In the genomic region with DNA sequence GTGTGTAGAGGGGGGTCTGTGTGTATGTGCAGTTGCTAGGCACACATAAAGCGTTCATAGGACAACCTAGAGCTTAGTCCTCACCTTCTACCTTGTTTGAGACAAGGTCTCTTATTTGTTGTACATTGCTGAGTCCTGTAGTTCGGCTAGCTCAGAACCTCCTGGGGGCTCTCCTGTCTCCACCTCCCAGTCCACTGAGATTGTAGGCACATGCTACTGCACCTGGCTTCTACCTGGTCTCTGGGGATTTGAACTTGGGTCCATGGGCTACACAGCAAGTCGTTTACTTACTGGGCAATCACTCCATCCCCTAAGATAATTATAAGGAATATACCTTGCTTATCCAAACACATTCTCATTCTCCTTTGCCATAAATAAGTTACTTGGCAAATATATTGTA, we compare ENCODE assay signal across 22 mouse cellular contexts. TPM values are rescaled to one million over a fixed set of nuclear protein-coding genes. Genes with fewer than 3 reads are reported as not detected.
A peak's percentile ranks its signal among the peaks of the same experiment; 100 is the strongest.
DNase-seq lines count a peak whose midpoint lies in the region; ATAC-seq and TF ChIP-seq lines count a peak whose summit lies in the region.
"Had no signal": no experiment of that assay in that cellular context is flagged by ENCODE, and none has a peak within 500 bp of the region (broad histone marks: within the 10 kb centered on the region; RNA-seq: fewer than 3 reads in every experiment).

No protein-coding gene starts in this region.

- H3K36me3 ChIP-seq in heart, postnatal 0 days (replicated peaks; ENCODE audit: control insufficient read depth, insufficient read depth, low read length), result no peaks in the 10 kb centered on the region
- no peaks in the 10 kb centered on the region for H3K36me3 ChIP-seq in stomach, embryonic 15.5 days
- H3K36me3 ChIP-seq in stomach, postnatal 0 days (ENCODE audit: control insufficient read depth, insufficient read depth, low read length), result no peaks in the 10 kb centered on the region; the same call in 1 of the 2 replicates
- peaks cover 5% of the 10 kb centered on the region; the same call in 1 of the 2 replicates for H3K36me3 ChIP-seq in splenic B cell, adult 2 months (ENCODE audit: control insufficient read depth, insufficient read depth, low read length, poor library complexity, severe bottlenecking)
- H3K36me3 ChIP-seq: heart, embryonic 13.5 days; midbrain, embryonic 15.5 days had no signal

- TF ChIP-seq CTCF in heart, postnatal 0 days (IDR thresholded peaks at IDR 0.05; ENCODE audit: low read depth), result no peak
- TF ChIP-seq CTCF in stomach, postnatal 0 days (IDR thresholded peaks at IDR 0.05; ENCODE audit: low read depth), result no peak
- no peak for TF ChIP-seq CTCF in left cerebral cortex, adult 2 months (IDR thresholded peaks at IDR 0.05)

- H3K4me2 ChIP-seq in heart, postnatal 0 days (ENCODE audit: low read depth, low read length), result peak overlapping the region; percentile 27; the same call in 1 of the 2 replicates
- H3K4me2 ChIP-seq in stomach, embryonic 15.5 days, result peak overlapping the region; percentile 43; the same call in 1 of the 2 replicates
- no peak overlapping the region for H3K4me2 ChIP-seq in stomach, postnatal 0 days (replicated peaks; ENCODE audit: low read depth)

- no peaks in the 10 kb centered on the region for H3K9me3 ChIP-seq in heart, postnatal 0 days (replicated peaks; ENCODE audit: control insufficient read depth, low read length)
- H3K9me3 ChIP-seq in stomach, embryonic 15.5 days, result no peaks in the 10 kb centered on the region
- no peaks in the 10 kb centered on the region for H3K9me3 ChIP-seq in stomach, postnatal 0 days (ENCODE audit: control insufficient read depth, low read length)
- H3K9me3 ChIP-seq: heart, embryonic 13.5 days; midbrain, embryonic 15.5 days had no signal

- ATAC-seq in heart, postnatal 0 days (ENCODE audit: insufficient read depth, low read depth), result no peak
- ATAC-seq in stomach, embryonic 15.5 days (ENCODE audit: insufficient read depth, low FRiP score, low read depth), result no peak
- no peak for ATAC-seq in stomach, postnatal 0 days (ENCODE audit: low FRiP score, low TSS enrichment)
- ATAC-seq: hindbrain, embryonic 16.5 days; midbrain, embryonic 15.5 days had no signal

- no peak for DNase-seq in heart, postnatal 0 days (ENCODE audit: low spot score)
- no peak for DNase-seq in heart, adult 8-10 months (ENCODE audit: low spot score)
- no peak for DNase-seq in stomach, postnatal 0 days (ENCODE audit: low spot score)
- peak; percentile 42 for DNase-seq in induced T-regulatory cell, adult 2 months (ENCODE audit: low read depth)
- DNase-seq in splenic B cell, adult 2 months (ENCODE audit: low read depth, low spot score), result peak; percentile 42
- DNase-seq in left cerebral cortex, adult 2 months (ENCODE audit: extremely low spot score in 1 of 2, low spot score in 2 of 2), result no peak
- DNase-seq in neural tube, embryonic 10.5 days (ENCODE audit: extremely low spot score, low spot score), result no peak
- DNase-seq: cerebellum, adult 2 months; cerebellum, postnatal 36 days; gastrocnemius, postnatal 36 days; kidney, adult 9 months; kidney, postnatal 36 days had no signal

- TF ChIP-seq EP300 in heart, postnatal 0 days (IDR thresholded peaks at IDR 0.05; ENCODE audit: low read depth), result no peak
- no peak for TF ChIP-seq EP300 in stomach, postnatal 0 days (optimal IDR thresholded peaks at IDR 0.05)

- 91% methylated on average over 3 of the region's 3 CpGs for WGBS in heart, postnatal 0 days
- 84% methylated on average over 3 of the region's 3 CpGs for WGBS in stomach, embryonic 15.5 days
- 83% methylated on average over 3 of the region's 3 CpGs for WGBS in stomach, postnatal 0 days

- H3K27me3 ChIP-seq in heart, postnatal 0 days (ENCODE audit: control insufficient read depth, insufficient read depth, low read length), result no peaks in the 10 kb centered on the region
- H3K27me3 ChIP-seq in stomach, embryonic 15.5 days (replicated peaks), result no peaks in the 10 kb centered on the region
- H3K27me3 ChIP-seq in stomach, postnatal 0 days (ENCODE audit: control insufficient read depth, insufficient read depth, low read length), result no peaks in the 10 kb centered on the region
- no peaks in the 10 kb centered on the region for H3K27me3 ChIP-seq in splenic B cell, adult 2 months (ENCODE audit: control insufficient read depth, insufficient read depth, low read length, poor library complexity, severe bottlenecking)
- H3K27me3 ChIP-seq: heart, embryonic 13.5 days; midbrain, embryonic 15.5 days had no signal

- H3K9ac ChIP-seq in heart, postnatal 0 days (replicated peaks; ENCODE audit: low read depth, low read length), result no peak overlapping the region
- H3K9ac ChIP-seq in stomach, embryonic 15.5 days, result no peak overlapping the region
- no peak overlapping the region for H3K9ac ChIP-seq in stomach, postnatal 0 days (ENCODE audit: low read length)
- H3K9ac ChIP-seq: heart, embryonic 13.5 days; lung, embryonic 14.5 days; midbrain, embryonic 15.5 days had no signal

- no peak overlapping the region for H3K4me3 ChIP-seq in heart, postnatal 0 days (ENCODE audit: low read depth, low read length)
- H3K4me3 ChIP-seq in stomach, embryonic 15.5 days (replicated peaks), result no peak overlapping the region
- no peak overlapping the region for H3K4me3 ChIP-seq in stomach, postnatal 0 days (ENCODE audit: low read depth, low read length)
- no peak overlapping the region for H3K4me3 ChIP-seq in left cerebral cortex, adult 2 months

- no peaks in the 10 kb centered on the region; the same call in 1 of the 2 replicates for H3K4me1 ChIP-seq in heart, postnatal 0 days (ENCODE audit: control insufficient read depth, insufficient read depth)
- H3K4me1 ChIP-seq in stomach, embryonic 15.5 days, result no peaks in the 10 kb centered on the region
- H3K4me1 ChIP-seq in stomach, postnatal 0 days (replicated peaks; ENCODE audit: control insufficient read depth, insufficient read depth), result no peaks in the 10 kb centered on the region

- intact Hi-C loops in left cerebral cortex, adult 2 months (cut with DNase I), result no loop called here

- H3K27ac ChIP-seq in heart, postnatal 0 days (ENCODE audit: low read depth), result no peak overlapping the region
- 0 out of 2 replicates have a peak overlapping the region, but pooled peaks have one; percentile 48 for H3K27ac ChIP-seq in stomach, embryonic 15.5 days
- no peak overlapping the region for H3K27ac ChIP-seq in stomach, postnatal 0 days (replicated peaks)
- no peak overlapping the region for H3K27ac ChIP-seq in left cerebral cortex, adult 2 months
- H3K27ac ChIP-seq: heart, embryonic 13.5 days; midbrain, embryonic 15.5 days had no signal

RNA-seq across cellular contexts. Expression of a gene that starts 5.4 kb away (rescaled TPM):
- 0.04 and 1.8 TPM in 2 replicates for total RNA-seq in heart, postnatal 0 days (2014; rRNA removed; ENCODE audit: low replicate concordance)
- polyA plus RNA-seq in heart, postnatal 0 days (2015; fragmentation: Nextera tagmentation; extraction: Ambion mirVana), result 0.23 and 0.44 TPM in 2 replicates
- 1 to 10 TPM; 3.0 to 3.6 (median 3.4) TPM for total RNA-seq in heart, adult 8-10 months (2022)
- polyA plus RNA-seq in stomach, embryonic 15.5 days (2015; fragmentation: Nextera tagmentation; extraction: Ambion mirVana), result 0.28 and 0.40 TPM in 2 replicates
- 0.08 and 0.16 TPM in 2 replicates for polyA plus RNA-seq in stomach, postnatal 0 days (2015; fragmentation: Nextera tagmentation; extraction: Ambion mirVana)
- total RNA-seq in left cerebral cortex, adult 2 months (2021), result 1 to 10 TPM in 1 of 2 experiments, under 1 TPM in 1; 0.89 to 1.3 TPM
- polyA plus RNA-seq: limb, embryonic 11.5 days had no signal

RNA-seq across cellular contexts. Expression of a gene that starts 5.4 kb away (rescaled TPM):
- 9.8 and 55.6 TPM in 2 replicates for total RNA-seq in heart, postnatal 0 days (2014; rRNA removed; ENCODE audit: low replicate concordance)
- polyA plus RNA-seq in heart, postnatal 0 days (2015; fragmentation: Nextera tagmentation; extraction: Ambion mirVana), result 53.5 and 60.3 TPM in 2 replicates
- total RNA-seq in heart, adult 8-10 months (2022), result 10 to 100 TPM; 26.7 to 34.5 (median 28.7) TPM
- polyA plus RNA-seq in stomach, embryonic 15.5 days (2015; fragmentation: Nextera tagmentation; extraction: Ambion mirVana), result 81.9 and 94.6 TPM in 2 replicates
- polyA plus RNA-seq in stomach, postnatal 0 days (2015; fragmentation: Nextera tagmentation; extraction: Ambion mirVana), result 166 and 169 TPM in 2 replicates
- total RNA-seq in left cerebral cortex, adult 2 months (2021), result 10 to 100 TPM; 27.6 to 29.3 TPM

RNA-seq across cellular contexts. Expression of a gene that starts 38.1 kb away (rescaled TPM):
- not detected in 2 replicates for total RNA-seq in heart, postnatal 0 days (2014; rRNA removed; ENCODE audit: low replicate concordance)
- 0.18 TPM in 1 of 2 replicates, not detected in the other for polyA plus RNA-seq in heart, postnatal 0 days (2015; fragmentation: Nextera tagmentation; extraction: Ambion mirVana)
- total RNA-seq in heart, adult 8-10 months (2022), result under 1 TPM in 1 of 4 experiments, not detected in 3; 0.31 TPM
- polyA plus RNA-seq in stomach, embryonic 15.5 days (2015; fragmentation: Nextera tagmentation; extraction: Ambion mirVana), result not detected in 2 replicates
- polyA plus RNA-seq in stomach, postnatal 0 days (2015; fragmentation: Nextera tagmentation; extraction: Ambion mirVana), result 0.05 and 0.06 TPM in 2 replicates
- under 1 TPM in 1 of 2 experiments, not detected in 1; 0.32 TPM for total RNA-seq in left cerebral cortex, adult 2 months (2021)
- total RNA-seq: adrenal gland, postnatal 4 days; gastrocnemius, postnatal 36 days; heart, postnatal 36 days had no signal
- polyA plus RNA-seq: cerebellum, adult 2 months; forebrain, embryonic 11.5 days; heart, embryonic 13.5 days; limb, embryonic 11.5 days; liver, embryonic 11.5 days; lung, embryonic 14.5 days; midbrain, embryonic 15.5 days had no signal

RNA-seq across cellular contexts. Expression of a gene that starts 38.2 kb away (rescaled TPM):
- total RNA-seq in heart, postnatal 0 days (2014; rRNA removed; ENCODE audit: low replicate concordance), result 1.1 TPM in 1 of 2 replicates, not detected in the other
- polyA plus RNA-seq in heart, postnatal 0 days (2015; fragmentation: Nextera tagmentation; extraction: Ambion mirVana), result 0.31 TPM in 1 of 2 replicates, not detected in the other
- total RNA-seq in heart, adult 8-10 months (2022), result not detected
- 0.13 and 0.32 TPM in 2 replicates for polyA plus RNA-seq in stomach, embryonic 15.5 days (2015; fragmentation: Nextera tagmentation; extraction: Ambion mirVana)
- 0.24 TPM in 1 of 2 replicates, not detected in the other for polyA plus RNA-seq in stomach, postnatal 0 days (2015; fragmentation: Nextera tagmentation; extraction: Ambion mirVana)
- total RNA-seq in left cerebral cortex, adult 2 months (2021), result 1 to 10 TPM; 1.4 to 1.7 TPM
- total RNA-seq: adrenal gland, postnatal 4 days; gastrocnemius, postnatal 36 days; heart, postnatal 36 days had no signal
- polyA plus RNA-seq: limb, embryonic 11.5 days; liver, embryonic 11.5 days; lung, embryonic 14.5 days had no signal

RNA-seq across cellular contexts. Expression of a gene that starts 47.5 kb away (rescaled TPM):
- total RNA-seq in heart, postnatal 0 days (2014; rRNA removed; ENCODE audit: low replicate concordance), result 3.0 and 5.6 TPM in 2 replicates
- 3.0 and 3.3 TPM in 2 replicates for polyA plus RNA-seq in heart, postnatal 0 days (2015; fragmentation: Nextera tagmentation; extraction: Ambion mirVana)
- total RNA-seq in heart, adult 8-10 months (2022), result under 1 TPM in 1 of 4 experiments, not detected in 3; 0.63 TPM
- polyA plus RNA-seq in stomach, embryonic 15.5 days (2015; fragmentation: Nextera tagmentation; extraction: Ambion mirVana), result 6.2 and 8.0 TPM in 2 replicates
- polyA plus RNA-seq in stomach, postnatal 0 days (2015; fragmentation: Nextera tagmentation; extraction: Ambion mirVana), result 3.0 and 3.2 TPM in 2 replicates
- under 1 TPM in 1 of 2 experiments, not detected in 1; 0.54 TPM for total RNA-seq in left cerebral cortex, adult 2 months (2021)
- total RNA-seq: gastrocnemius, postnatal 36 days; heart, postnatal 36 days had no signal

Comparison
In these comparisons a context has a peak if more than half of its experiments do, and no peak if none do; other contexts are left out.
1. DNase-seq: peak in induced T-regulatory cell, adult 2 months (single experiment) and splenic B cell, adult 2 months (single experiment); none in heart, postnatal 0 days (single experiment), heart, adult 8-10 months (single experiment), stomach, postnatal 0 days (single experiment), left cerebral cortex, adult 2 months (0 of 2) and neural tube, embryonic 10.5 days (single experiment).